Mouse (Mus musculus) kidney, postnatal 25 days (tissue): ENCODE data around the gene Galntl6.
"Not testable (repeated sequence)": the region's sequence is repeated elsewhere in the genome, so short reads cannot be mapped to it uniquely, and the experiment has no call there.

ENCODE experiments used
- DNase-seq, 2 experiments: peaks; one replicate each; pipeline ENCODE4 v3.0.0; 2021; ENCODE audit warnings: mixed read lengths in 2 of 2

Gene Galntl6

GRCm38 (mm10) chr8:57836981-57837380, 1075.5 kb downstream of the Galntl6 start:
- DNase-seq: no peak

- DNase-seq: no peak
Measured at GRCm38 (mm10) chr8:57836201-57836883, 1076.1 kb downstream of the Galntl6 start.

- no peak for DNase-seq
Measured at GRCm38 (mm10) chr8:57823151-57823550, 1089.3 kb downstream of the Galntl6 start.

GRCm38 (mm10) chr8:57816034-57816433, 1096.4 kb downstream of the Galntl6 start:
- no peak for DNase-seq

GRCm38 (mm10) chr8:57807060-57807459, 1105.4 kb downstream of the Galntl6 start:
- no peak for DNase-seq

GRCm38 (mm10) chr8:57805094-57805493, 1107.3 kb downstream of the Galntl6 start:
- DNase-seq: no peak

GRCm38 (mm10) chr8:57803821-57804220, 1108.6 kb downstream of the Galntl6 start:
- DNase-seq: no peak

- DNase-seq: no peak
Measured at GRCm38 (mm10) chr8:57801197-57801596, 1111.2 kb downstream of the Galntl6 start.

GRCm38 (mm10) chr8:57800327-57800726, 1112.1 kb downstream of the Galntl6 start:
- DNase-seq: peak; percentile 61 to 90

GRCm38 (mm10) chr8:57799797-57800204, 1112.6 kb downstream of the Galntl6 start:
- DNase-seq: peak; percentile 57 to 67

GRCm38 (mm10) chr8:57793455-57793854, 1119.0 kb downstream of the Galntl6 start:
- DNase-seq: no peak

- no peak for DNase-seq
Measured at GRCm38 (mm10) chr8:57792246-57792645, 1120.2 kb downstream of the Galntl6 start.

- peak in 1 of 2 experiments; percentile 39 for DNase-seq
Measured at GRCm38 (mm10) chr8:57791309-57791721, 1121.1 kb downstream of the Galntl6 start.

GRCm38 (mm10) chr8:57779551-57779950, 1132.9 kb downstream of the Galntl6 start:
- DNase-seq: no peak

GRCm38 (mm10) chr8:57777988-57778721, 1134.3 kb downstream of the Galntl6 start:
- DNase-seq: no peak

GRCm38 (mm10) chr8:57776723-57777122, 1135.7 kb downstream of the Galntl6 start:
- DNase-seq: peak; percentile 34 to 69

- no peak for DNase-seq
Measured at GRCm38 (mm10) chr8:57772732-57773265, 1139.6 kb downstream of the Galntl6 start.

GRCm38 (mm10) chr8:57767541-57767940, 1144.9 kb downstream of the Galntl6 start:
- no peak for DNase-seq

- DNase-seq: no peak
Measured at GRCm38 (mm10) chr8:57766471-57767065, 1145.9 kb downstream of the Galntl6 start.

- DNase-seq: no peak
Measured at GRCm38 (mm10) chr8:57765726-57766351, 1146.6 kb downstream of the Galntl6 start.

GRCm38 (mm10) chr8:57765192-57765591, 1147.2 kb downstream of the Galntl6 start:
- no peak for DNase-seq

GRCm38 (mm10) chr8:57762622-57763021, 1149.8 kb downstream of the Galntl6 start:
- DNase-seq: not testable (repeated sequence)

- no peak for DNase-seq
Measured at GRCm38 (mm10) chr8:57760921-57761320, 1151.5 kb downstream of the Galntl6 start.
